Mouse (Mus musculus): ENCODE results near the gene AU040320.
A peak's percentile ranks its signal among the peaks of the same experiment; 100 is the strongest.

Gene AU040320

GRCm38 (mm10) chr4:126782996-126783395, 29.7 kb downstream of the AU040320 start:
- no peak for DNase-seq (ENCODE audit: low spot score)

GRCm38 (mm10) chr4:126792341-126793102, 39.2 kb downstream of the AU040320 start:
- no peak for DNase-seq (ENCODE audit: low spot score)

GRCm38 (mm10) chr4:126802174-126802573, 48.8 kb downstream of the AU040320 start:
- peak; percentile 7 for DNase-seq (ENCODE audit: low spot score)

GRCm38 (mm10) chr4:126803268-126803873, 50.0 kb downstream of the AU040320 start:
- DNase-seq (ENCODE audit: low spot score), result peak; percentile 48

- DNase-seq (ENCODE audit: low spot score), result peak; percentile 35
These were observed 52.4 kb downstream of the AU040320 start for GRCm38 (mm10) chr4:126805741-126806140.

GRCm38 (mm10) chr4:126806692-126807427, 53.5 kb downstream of the AU040320 start:
- peak; percentile 19 for DNase-seq (ENCODE audit: low spot score)

- DNase-seq (ENCODE audit: low spot score), result no peak
These were observed 57.2 kb downstream of the AU040320 start for GRCm38 (mm10) chr4:126810566-126810965.

- peak; percentile 12 for DNase-seq (ENCODE audit: low spot score)
These were observed 59.9 kb downstream of the AU040320 start for GRCm38 (mm10) chr4:126813212-126813611.

- peak; percentile 8 for DNase-seq (ENCODE audit: low spot score)
These were observed 61.5 kb downstream of the AU040320 start for GRCm38 (mm10) chr4:126814854-126815253.

GRCm38 (mm10) chr4:126822891-126823882, 69.8 kb downstream of the AU040320 start:
- DNase-seq (ENCODE audit: low spot score), result no peak

GRCm38 (mm10) chr4:126823917-126824316, 70.6 kb downstream of the AU040320 start:
- DNase-seq (ENCODE audit: low spot score), result no peak

GRCm38 (mm10) chr4:126831122-126831521, 77.8 kb downstream of the AU040320 start:
- DNase-seq (ENCODE audit: low spot score), result no peak

GRCm38 (mm10) chr4:126838799-126839198, 85.5 kb downstream of the AU040320 start:
- no peak for DNase-seq (ENCODE audit: low spot score)

GRCm38 (mm10) chr4:126839873-126840272, 86.5 kb downstream of the AU040320 start:
- peak; percentile 94 for DNase-seq (ENCODE audit: low spot score)

- DNase-seq (ENCODE audit: low spot score), result no peak
These were observed 87.7 kb downstream of the AU040320 start for GRCm38 (mm10) chr4:126840996-126841560.

- no peak for DNase-seq (ENCODE audit: low spot score)
These were observed 89.6 kb downstream of the AU040320 start for GRCm38 (mm10) chr4:126842911-126843310.

- DNase-seq (ENCODE audit: low spot score), result no peak
These were observed 92.3 kb downstream of the AU040320 start for GRCm38 (mm10) chr4:126845664-126846063.

GRCm38 (mm10) chr4:126846971-126847370, 93.6 kb downstream of the AU040320 start:
- no peak for DNase-seq (ENCODE audit: low spot score)

GRCm38 (mm10) chr4:126850019-126850777, 96.9 kb downstream of the AU040320 start:
- DNase-seq (ENCODE audit: low spot score), result no peak

- peak; percentile 58 for DNase-seq (ENCODE audit: low spot score)
These were observed 97.4 kb downstream of the AU040320 start for GRCm38 (mm10) chr4:126850778-126851080.

- DNase-seq (ENCODE audit: low spot score), result no peak
These were observed 99.6 kb downstream of the AU040320 start for GRCm38 (mm10) chr4:126852971-126853370.
